Comparison of ENCODE assay signal across 12 mouse cellular contexts in the genomic region with DNA sequence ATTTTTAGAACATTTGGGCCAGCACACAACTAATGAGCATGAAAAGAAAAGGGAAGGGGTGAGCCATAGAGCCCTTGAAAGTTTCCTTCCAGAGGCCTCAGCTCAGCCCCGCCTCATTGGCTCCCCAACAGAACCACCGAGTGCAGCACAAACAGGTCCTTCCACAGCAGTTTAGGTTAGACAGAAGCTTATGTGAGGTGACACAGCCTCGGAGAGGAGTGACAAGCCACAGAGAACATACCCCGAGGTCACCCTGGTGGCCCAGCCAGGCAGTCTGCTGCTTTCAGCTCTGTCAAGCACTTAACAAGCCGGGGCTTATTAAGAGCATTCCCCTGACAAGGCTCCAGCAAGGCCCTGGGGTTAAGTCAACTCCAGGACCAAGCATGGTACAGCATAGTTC. TPM values are rescaled to one million over a fixed set of nuclear protein-coding genes. Genes with fewer than 3 reads are reported as not detected.
DNase-seq lines count a peak whose midpoint lies in the region; ATAC-seq and TF ChIP-seq lines count a peak whose summit lies in the region.
"Had no signal": no experiment of that assay in that cellular context is flagged by ENCODE, and none has a peak within 500 bp of the region (broad histone marks: within the 10 kb centered on the region; RNA-seq: fewer than 3 reads in every experiment).

No protein-coding gene starts in this region.

- no peak for TF ChIP-seq CTCF in liver, adult 2 months (IDR thresholded peaks at IDR 0.05; ENCODE audit: low read depth, low read length)
- TF ChIP-seq CTCF in kidney, postnatal 0 days (IDR thresholded peaks at IDR 0.05; ENCODE audit: low read depth): no peak

- ATAC-seq in kidney, postnatal 0 days (replicated peaks; ENCODE audit: low FRiP score, low read depth): no peak
- ATAC-seq in hindbrain, embryonic 16.5 days: no peak
- ATAC-seq: intestine, embryonic 16.5 days had no signal

- 56% methylated on average over 5 of the region's 5 CpGs for WGBS in liver, adult 2 months
- WGBS in kidney, postnatal 0 days: 24% methylated on average over 5 of the region's 5 CpGs
- 58% methylated on average over 5 of the region's 5 CpGs for WGBS in hindbrain, embryonic 16.5 days

- no peaks in the 10 kb centered on the region for H3K9me3 ChIP-seq in kidney, postnatal 0 days (replicated peaks; ENCODE audit: low read length)
- no peaks in the 10 kb centered on the region for H3K9me3 ChIP-seq in hindbrain, embryonic 16.5 days (ENCODE audit: control insufficient read depth, low read length)
- H3K9me3 ChIP-seq: midbrain, embryonic 12.5 days had no signal

- no peak overlapping the region for H3K4me3 ChIP-seq in liver, adult 2 months (ENCODE audit: insufficient read depth, low read depth, low read length)
- no peak overlapping the region for H3K4me3 ChIP-seq in kidney, postnatal 0 days (replicated peaks; ENCODE audit: low read depth, low read length)
- no peak overlapping the region for H3K4me3 ChIP-seq in hindbrain, embryonic 16.5 days (ENCODE audit: low read length)
- H3K4me3 ChIP-seq: erythroblast, embryonic 14.5 days; midbrain, embryonic 12.5 days had no signal

- H3K36me3 ChIP-seq in liver, adult 2 months (ENCODE audit: control insufficient read depth, insufficient read depth, low read length): no peaks in the 10 kb centered on the region
- H3K36me3 ChIP-seq in kidney, postnatal 0 days (ENCODE audit: insufficient read depth, low read length): no peaks in the 10 kb centered on the region
- H3K36me3 ChIP-seq in hindbrain, embryonic 16.5 days (ENCODE audit: control insufficient read depth, insufficient read depth, low read length): no peaks in the 10 kb centered on the region
- H3K36me3 ChIP-seq: midbrain, embryonic 12.5 days had no signal

- DNase-seq in adrenal gland, adult (ENCODE audit: inconsistent age in 2 of 2, low spot score in 1 of 2): peak; percentile 21 to 38
- no peak for DNase-seq in adrenal gland, adult 8-10 months
- no peak for DNase-seq in liver, adult 2 months (ENCODE audit: extremely low read depth, low read depth, low spot score)
- DNase-seq in liver: no peak
- DNase-seq in kidney, postnatal 0 days (ENCODE audit: low spot score): no peak
- DNase-seq in retina, embryonic 14.5 days (ENCODE audit: low spot score): peak; percentile 32
- no peak for DNase-seq in testis, postnatal 10 days (ENCODE audit: low spot score)
- DNase-seq: adrenal gland, postnatal 14 days had no signal

- H3K4me1 ChIP-seq in liver, adult 2 months (ENCODE audit: control insufficient read depth, insufficient read depth, low read length): peaks cover 9% of the 10 kb centered on the region
- peaks cover 30% of the 10 kb centered on the region for H3K4me1 ChIP-seq in kidney, postnatal 0 days (replicated peaks; ENCODE audit: insufficient read depth, low read length)
- H3K4me1 ChIP-seq in hindbrain, embryonic 16.5 days (ENCODE audit: control insufficient read depth, insufficient read depth, low read depth, low read length): peaks cover 42% of the 10 kb centered on the region

- no peak for TF ChIP-seq POLR2A in liver, adult 2 months (IDR thresholded peaks at IDR 0.05; ENCODE audit: extremely low read depth, insufficient read depth, low read length)

- no peaks in the 10 kb centered on the region for H3K79me2 ChIP-seq in liver, adult 2 months (ENCODE audit: control insufficient read depth, insufficient read depth, low read length)

- peaks cover 3% of the 10 kb centered on the region; the same call in 1 of the 2 replicates for H3K27me3 ChIP-seq in liver, adult 2 months (ENCODE audit: control insufficient read depth, insufficient read depth, low read length)
- no peaks in the 10 kb centered on the region for H3K27me3 ChIP-seq in kidney, postnatal 0 days (ENCODE audit: insufficient read depth, low read length)
- no peaks in the 10 kb centered on the region for H3K27me3 ChIP-seq in hindbrain, embryonic 16.5 days (replicated peaks; ENCODE audit: control insufficient read depth, insufficient read depth, low read length)

- H3K27ac ChIP-seq in liver, adult 2 months (replicated peaks; ENCODE audit: insufficient read depth, low read depth, low read length): peak overlapping the region; percentile 23
- peak overlapping the region; percentile 47; the same call in 1 of the 2 replicates for H3K27ac ChIP-seq in kidney, postnatal 0 days
- no peak overlapping the region for H3K27ac ChIP-seq in hindbrain, embryonic 16.5 days (ENCODE audit: low read depth, low read length)
- H3K27ac ChIP-seq: midbrain, embryonic 12.5 days had no signal

- H3K4me2 ChIP-seq in kidney, postnatal 0 days (ENCODE audit: low read length): no peak overlapping the region
- H3K4me2 ChIP-seq in hindbrain, embryonic 16.5 days (ENCODE audit: low read length): no peak overlapping the region
- H3K4me2 ChIP-seq: midbrain, embryonic 12.5 days had no signal

- peak overlapping the region; percentile 37 for H3K9ac ChIP-seq in liver, adult 2 months (ENCODE audit: low read depth, low read length)
- no peak overlapping the region for H3K9ac ChIP-seq in kidney, postnatal 0 days (ENCODE audit: low read depth, low read length)
- H3K9ac ChIP-seq in hindbrain, embryonic 16.5 days (ENCODE audit: low read depth, low read length): no peak overlapping the region
- H3K9ac ChIP-seq: midbrain, embryonic 12.5 days had no signal

RNA-seq across cellular contexts. Expression of a gene that starts 8.4 kb away (rescaled TPM):
- total RNA-seq in adrenal gland, adult 8-10 months (2022): 1 to 10 TPM; 2.0 to 2.3 (median 2.1) TPM
- total RNA-seq in liver, adult 2 months (2014; rRNA removed): 0.65 and 0.87 TPM in 2 replicates
- 0.51 and 0.76 TPM in 2 replicates for polyA plus RNA-seq in liver, adult 2 months (2012; rRNA removed)
- 7.5 TPM in 2 replicates for polyA plus RNA-seq in kidney, postnatal 0 days (2015; fragmentation: Nextera tagmentation; extraction: Ambion mirVana)
- 25.4 and 29.7 TPM in 2 replicates for polyA plus RNA-seq in hindbrain, embryonic 16.5 days (2015; fragmentation: Nextera tagmentation; extraction: Ambion mirVana)

Comparison
In these comparisons a context has a peak if more than half of its experiments do, and no peak if none do; other contexts are left out.
1. DNase-seq: peak in adrenal gland, adult (2 of 2) and retina, embryonic 14.5 days (single experiment); none in adrenal gland, adult 8-10 months (single experiment), liver, adult 2 months (single experiment), liver (single experiment), kidney, postnatal 0 days (single experiment) and testis, postnatal 10 days (single experiment).